Mouse (Mus musculus) spleen, adult 2 months (tissue): ENCODE results near the gene Gpx5. TPM values are rescaled to one million over a fixed set of nuclear protein-coding genes. Genes with fewer than 3 reads are reported as not detected.

Source experiments
- DNase-seq, 2 experiments: peaks; one replicate each; pipeline versions ENCODE4 v3.0.0 to v3.0.0-alpha.2; 2012 to 2021; ENCODE audit warnings: low spot score in 2 of 2, low read depth in 1 of 2
- H3K27ac ChIP-seq: fragments of 200-500 bp; 2 replicates; pipeline ENCODE4 v1.5.1; 2012; ENCODE audit warnings: low read length, inconsistent platforms; ENCODE audit not compliant: insufficient read depth
- H3K27me3 ChIP-seq: fragments of 200-500 bp; 2 replicates; pipeline ENCODE4 v1.6.1; 2012; ENCODE audit warnings: mild to moderate bottlenecking, moderate library complexity, low read length, inconsistent platforms; ENCODE audit not compliant: control insufficient read depth, insufficient read depth
- H3K36me3 ChIP-seq: fragments of 200-500 bp; 2 replicates; pipeline ENCODE4 v1.6.1; 2012; ENCODE audit warnings: mild to moderate bottlenecking, low read length, inconsistent platforms; ENCODE audit not compliant: control insufficient read depth, insufficient read depth
- H3K4me1 ChIP-seq: fragments of 200-500 bp; 2 replicates; pipeline ENCODE4 v1.6.1; 2011; ENCODE audit warnings: inconsistent platforms; ENCODE audit not compliant: control insufficient read depth, insufficient read depth, insufficient read length
- H3K4me3 ChIP-seq: fragments of 200-500 bp; 2 replicates; pipeline ENCODE4 v1.5.1; 2011; ENCODE audit warnings: mild to moderate bottlenecking, inconsistent platforms; ENCODE audit not compliant: insufficient read depth, insufficient read length; ENCODE audit errors: extremely low read depth
- CTCF ChIP-seq: fragments of 200-500 bp; IDR thresholded peaks from 2 replicates; pipeline ENCODE4 v1.5.1; 2011; ENCODE audit warnings: mild to moderate bottlenecking, inconsistent platforms; ENCODE audit not compliant: insufficient read depth, insufficient read length, insufficient replicate concordance; ENCODE audit errors: extremely low read depth
- POLR2A ChIP-seq: fragments of 200-500 bp; IDR thresholded peaks from 2 replicates; pipeline ENCODE4 v1.6.1; 2011; ENCODE audit warnings: low read depth, low read length, inconsistent platforms
- WGBS: fragments of 180-500 bp; shearing (Covaris S2); methylation state at CpG from one replicate; pipeline ENCODE4 v1.1.7; 2018; 5-methylcytosine and 5-hydroxymethylcytosine counted together
- polyA plus RNA-seq: library from polyadenylated mRNA; depleted of rRNA; stranded (reverse); fragments of >200 nt; gene quantifications from 2 replicates; pipeline ENCODE4 v1.2.3, GENCODE M21; 2012

The Gpx5 gene
- polyA plus RNA-seq, 1 experiment = not detected

DNA sequence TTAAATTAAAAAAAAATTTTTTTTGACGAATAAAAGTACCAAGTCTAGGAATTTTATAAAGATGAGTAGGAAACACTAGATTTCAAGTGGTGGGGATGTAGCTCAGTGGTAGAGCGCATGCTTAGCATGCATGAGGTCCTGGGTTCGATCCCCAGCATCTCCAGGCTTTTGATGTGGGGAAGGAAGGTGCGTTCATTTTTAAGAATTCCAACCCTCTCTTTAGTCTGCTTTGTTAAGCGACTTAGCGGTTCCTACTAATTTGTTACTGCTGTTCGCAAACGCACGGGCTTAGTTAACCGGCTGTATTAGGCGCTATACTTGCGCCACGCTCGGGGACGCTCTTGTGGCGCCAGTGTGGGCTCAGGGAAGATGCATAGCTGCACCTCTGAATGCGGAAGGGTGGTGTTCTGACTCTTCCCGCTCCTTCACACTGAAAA, 32.8 kb downstream of the Gpx5 start:
- no peak overlapping the region for H3K27ac ChIP-seq
- DNase-seq = no peak
- 4% methylated on average over 18 of the region's 18 CpGs for WGBS
- no peak for TF ChIP-seq POLR2A
- no peak for TF ChIP-seq CTCF
- peaks cover 9% of the 10 kb centered on the region for H3K27me3 ChIP-seq
- no peaks in the 10 kb centered on the region for H3K4me1 ChIP-seq
- no peak overlapping the region for H3K4me3 ChIP-seq
- no peaks in the 10 kb centered on the region for H3K36me3 ChIP-seq

DNA sequence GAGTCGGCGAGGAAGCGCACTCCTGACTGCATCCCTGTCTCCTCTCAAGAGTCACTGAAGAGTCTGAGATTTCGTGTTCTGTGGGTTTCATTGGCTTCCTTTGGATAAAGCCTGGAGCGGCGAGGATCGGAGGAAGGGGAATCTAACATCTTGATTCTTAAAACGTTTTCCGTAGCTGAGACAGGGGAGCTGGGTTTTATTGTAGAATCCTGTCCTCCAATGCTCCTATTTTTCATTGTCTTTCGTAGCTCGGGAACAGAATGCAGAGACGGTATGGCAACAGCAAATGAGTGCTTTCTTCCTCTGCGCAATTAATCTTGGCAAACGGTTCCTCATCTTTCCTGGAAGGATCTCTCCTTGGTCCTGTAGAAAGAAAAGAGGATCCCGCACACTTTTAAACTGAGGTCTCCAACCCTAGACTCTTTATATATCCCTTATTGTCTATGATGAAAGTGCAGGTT, 33.3 kb downstream of the Gpx5 start:
- WGBS = 11% methylated on average over 15 of the region's 15 CpGs
- Histone ChIP-seq H3K4me1 (no peaks in the 10 kb centered on the region), H3K36me3 (no peaks in the 10 kb centered on the region), H3K4me3 (no peak overlapping the region), H3K27ac (no peak overlapping the region), H3K27me3 (peaks cover 9% of the 10 kb centered on the region)
- TF ChIP-seq CTCF = no peak
- no peak for TF ChIP-seq POLR2A
- DNase-seq = no peak

DNA sequence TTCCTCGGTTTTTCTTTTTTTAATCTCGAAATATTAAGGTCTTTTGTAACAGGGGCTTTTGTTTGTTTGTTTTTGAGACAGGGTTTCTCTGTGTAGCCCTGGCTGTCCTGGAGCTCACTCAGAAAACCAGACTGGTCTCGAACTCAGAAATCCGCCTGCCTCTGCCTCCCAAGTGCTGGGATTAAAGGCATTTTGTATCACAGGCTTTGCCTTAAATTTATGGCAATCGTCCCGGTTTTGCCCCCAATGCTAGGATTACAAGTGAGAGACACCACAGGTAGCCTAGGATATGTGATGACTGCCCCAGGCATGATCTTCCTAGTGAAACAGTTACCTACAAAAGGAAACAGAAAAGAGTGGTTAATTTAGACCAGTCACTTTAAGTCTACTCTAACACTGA, 34.0 kb downstream of the Gpx5 start:
- WGBS = 29% methylated on average over 6 of the region's 6 CpGs
- Histone ChIP-seq H3K36me3 (no peaks in the 10 kb centered on the region), H3K27ac (no peak overlapping the region), H3K4me1 (no peaks in the 10 kb centered on the region), H3K27me3 (peaks cover 9% of the 10 kb centered on the region), H3K4me3 (no peak overlapping the region)
- DNase-seq = no peak
- no peak for TF ChIP-seq CTCF
- TF ChIP-seq POLR2A = no peak

DNA sequence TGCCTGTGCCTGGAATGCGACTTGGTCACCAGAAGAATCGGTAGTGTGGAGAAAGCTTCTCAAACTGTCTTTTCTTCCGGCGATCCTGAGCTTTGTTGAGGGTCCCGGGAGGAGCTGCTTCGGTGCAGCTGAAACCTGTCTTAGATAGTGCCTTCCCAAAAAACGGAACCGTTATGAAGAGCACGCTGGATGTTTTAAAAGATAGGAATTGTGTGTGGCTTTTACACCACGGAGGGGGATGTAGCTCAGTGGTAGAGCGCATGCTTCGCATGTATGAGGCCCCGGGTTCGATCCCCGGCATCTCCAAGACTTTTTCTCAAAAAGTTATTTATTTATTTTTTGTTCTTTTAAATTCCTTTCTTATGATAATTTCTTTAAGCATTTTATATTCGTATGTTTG, 38.5 kb downstream of the Gpx5 start:
- H3K27me3 ChIP-seq = peaks cover 5% of the 10 kb centered on the region
- DNase-seq = no peak
- TF ChIP-seq CTCF = no peak
- no peaks in the 10 kb centered on the region for H3K4me1 ChIP-seq
- H3K36me3 ChIP-seq = no peaks in the 10 kb centered on the region
- no peak overlapping the region for H3K4me3 ChIP-seq
- H3K27ac ChIP-seq = no peak overlapping the region
- WGBS = 7% methylated on average over 16 of the region's 16 CpGs

DNA sequence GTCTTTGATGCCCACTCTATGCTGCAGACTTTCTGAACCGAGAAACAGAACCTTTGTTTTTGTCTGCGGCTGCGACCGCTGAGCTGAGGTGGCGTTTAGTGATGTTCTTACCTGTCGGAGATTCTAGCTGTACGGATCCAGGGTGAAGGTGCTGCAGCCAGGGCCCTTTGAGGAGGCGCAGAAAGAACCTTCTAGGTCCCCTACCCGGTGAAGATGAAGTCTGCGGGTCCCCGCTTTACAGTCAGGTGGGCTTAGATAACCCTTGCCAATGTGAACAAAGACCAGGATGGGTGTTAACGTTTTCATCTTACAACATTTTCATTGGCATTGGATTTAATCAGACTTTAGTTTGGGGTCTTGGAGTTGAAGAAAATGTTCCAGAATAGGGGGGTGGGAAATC, 39.0 kb downstream of the Gpx5 start:
- Histone ChIP-seq H3K4me3 (no peak overlapping the region), H3K27me3 (peaks cover 5% of the 10 kb centered on the region), H3K36me3 (no peaks in the 10 kb centered on the region), H3K4me1 (no peaks in the 10 kb centered on the region), H3K27ac (no peak overlapping the region)
- TF ChIP-seq POLR2A = no peak
- no peak for TF ChIP-seq CTCF
- 18% methylated on average over 12 of the region's 12 CpGs for WGBS
- DNase-seq = no peak

DNA sequence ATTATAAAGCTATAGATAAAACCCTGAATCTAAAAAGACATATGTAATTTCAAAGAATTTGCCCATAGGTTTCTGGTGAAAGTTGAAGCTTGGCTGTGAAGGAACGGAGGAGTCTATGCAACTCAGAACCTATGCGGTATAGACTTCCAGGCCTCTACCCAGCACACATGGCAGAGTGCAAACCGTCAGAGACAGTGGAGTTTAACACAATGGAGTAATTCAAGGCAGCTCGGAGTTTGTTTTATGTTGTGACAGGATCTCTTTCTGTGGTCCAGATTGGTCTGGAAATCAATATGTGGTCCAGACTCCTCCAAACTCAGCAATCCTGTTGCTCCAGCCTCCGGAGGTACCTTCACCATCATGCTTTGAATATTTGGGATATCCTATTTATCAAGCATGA, 39.5 kb downstream of the Gpx5 start:
- H3K27ac ChIP-seq = no peak overlapping the region
- no peak overlapping the region for H3K4me3 ChIP-seq
- TF ChIP-seq CTCF (no peak), POLR2A (no peak)
- no peak for DNase-seq
- no peaks in the 10 kb centered on the region for H3K36me3 ChIP-seq
- 67% methylated on average over 5 of the region's 5 CpGs for WGBS
- peaks cover 5% of the 10 kb centered on the region for H3K27me3 ChIP-seq
- H3K4me1 ChIP-seq = no peaks in the 10 kb centered on the region

DNA sequence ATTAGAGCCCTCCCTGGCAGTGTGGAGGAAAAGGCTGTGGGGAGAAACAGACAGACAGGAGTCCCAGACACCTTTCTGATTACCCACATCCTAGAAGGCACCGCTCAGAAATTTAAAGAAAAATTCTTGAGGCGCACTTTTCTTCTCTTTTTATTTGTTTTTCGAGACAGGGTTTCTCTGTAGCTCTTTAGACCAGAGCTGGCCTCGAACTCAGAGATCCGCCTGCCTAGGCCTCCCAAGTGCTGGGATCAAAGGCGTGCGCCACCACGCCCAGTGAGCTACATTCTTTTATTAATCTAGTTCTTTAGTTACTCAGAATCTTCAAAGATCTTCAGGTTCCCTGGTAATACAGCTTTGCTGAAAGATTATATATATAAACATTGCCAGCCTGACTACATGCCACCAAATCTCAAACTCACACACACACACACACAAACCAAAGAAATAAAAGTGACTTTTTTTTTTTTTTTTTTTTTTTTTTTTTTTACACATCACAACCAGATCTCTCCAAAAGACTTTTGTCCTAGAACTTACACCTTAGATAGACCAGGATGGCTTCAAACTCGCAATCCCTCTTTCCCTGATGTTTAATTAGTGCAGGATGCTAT, 42.4 kb downstream of the Gpx5 start:
- Histone ChIP-seq H3K36me3 (no peaks in the 10 kb centered on the region), H3K27me3 (peaks cover 2% of the 10 kb centered on the region), H3K27ac (no peak overlapping the region), H3K4me3 (no peak overlapping the region), H3K4me1 (no peaks in the 10 kb centered on the region)
- 75% methylated on average over 9 of the region's 9 CpGs for WGBS
- no peak for DNase-seq
- no peak for TF ChIP-seq CTCF
- TF ChIP-seq POLR2A = no peak
